Mouse (Mus musculus) kidney, postnatal 36 days (tissue): ENCODE measurements around the gene Rnh1.
A peak's percentile ranks its signal among the peaks of the same experiment; 100 is the strongest.

ENCODE experiments used
- DNase-seq, 2 experiments: peaks; one replicate each; pipeline ENCODE4 v3.0.0; 2021 to 2022; ENCODE audit warnings: mixed read lengths in 2 of 2

Gene Rnh1

GRCm38 (mm10) chr7:141172116-141173006 is at the start of gene Rnh1:
TSS of gene Rnh1 (minus strand) at chr7:141172857.
- peak; percentile 95 to 96 for DNase-seq

GRCm38 (mm10) chr7:141222126-141222467 is 49.4 kb upstream of the Rnh1 start:
- DNase-seq = no peak

- DNase-seq = peak; percentile 98
These were observed 48.8 kb upstream of the Rnh1 start for GRCm38 (mm10) chr7:141221249-141222125.

GRCm38 (mm10) chr7:141220377-141220776 is 47.7 kb upstream of the Rnh1 start:
- no peak for DNase-seq

GRCm38 (mm10) chr7:141219558-141220099 is 47.0 kb upstream of the Rnh1 start:
- DNase-seq = no peak

GRCm38 (mm10) chr7:141218557-141219133 is 46.0 kb upstream of the Rnh1 start:
- peak in 1 of 2 experiments; percentile 19 for DNase-seq

GRCm38 (mm10) chr7:141218141-141218540 is 45.5 kb upstream of the Rnh1 start:
- DNase-seq = no peak

- DNase-seq = peak in 1 of 2 experiments; percentile 20
These were observed 44.8 kb upstream of the Rnh1 start for GRCm38 (mm10) chr7:141217343-141218013.

GRCm38 (mm10) chr7:141216894-141217293 is 44.2 kb upstream of the Rnh1 start:
- DNase-seq = no peak

- peak; percentile 91 to 97 for DNase-seq
These were observed 43.5 kb upstream of the Rnh1 start for GRCm38 (mm10) chr7:141215880-141216733.

GRCm38 (mm10) chr7:141215101-141215879 is 42.6 kb upstream of the Rnh1 start, which contains the start of gene Rassf7:
TSS of gene Rassf7 (plus strand) at chr7:141215860.
- DNase-seq = peak; percentile 98

- DNase-seq = no peak
These were observed 41.7 kb upstream of the Rnh1 start for GRCm38 (mm10) chr7:141214310-141214709.

GRCm38 (mm10) chr7:141213605-141214235 is 41.1 kb upstream of the Rnh1 start, which contains the start of gene Lmntd2:
TSS of gene Lmntd2 (minus strand) at chr7:141214080.
- DNase-seq = no peak

- no peak for DNase-seq
These were observed 40.5 kb upstream of the Rnh1 start for GRCm38 (mm10) chr7:141213133-141213532.

- DNase-seq = no peak
These were observed 38.0 kb upstream of the Rnh1 start for GRCm38 (mm10) chr7:141210606-141211131.

- no peak for DNase-seq
These were observed 37.5 kb upstream of the Rnh1 start for GRCm38 (mm10) chr7:141210137-141210536.

GRCm38 (mm10) chr7:141209526-141209925 is 36.9 kb upstream of the Rnh1 start:
- DNase-seq = no peak

- no peak for DNase-seq
These were observed 33.7 kb upstream of the Rnh1 start for GRCm38 (mm10) chr7:141206182-141206937.

- DNase-seq = no peak
These were observed 32.8 kb upstream of the Rnh1 start for GRCm38 (mm10) chr7:141205504-141205903.
